Mouse (Mus musculus) left cerebral cortex, postnatal 36 days (tissue): ENCODE results near the gene Tapbp. TPM values are rescaled to one million over a fixed set of nuclear protein-coding genes. Genes with fewer than 3 reads are reported as not detected.

Experiments
- microRNA-seq: library from miRNA; unstranded; fragments of <30 nt; microRNA quantifications from one replicate; pipeline ENCODE4 v1.2.0, GENCODE M21; 2022
- total RNA-seq, 2 experiments: library from RNA; stranded (reverse); gene quantifications; 2 replicates each; pipeline ENCODE4 v1.2.3; 2021

The Tapbp gene
- total RNA-seq, 2 experiments from 2014 or later, result 35.0 to 38.3 TPM

Small RNAs within 50 kb of the gene (microRNA-seq; reads per million reads assigned to microRNA genes)
- gene Gm27740, result not detected

Other genes with a start within 250 kb of the Tapbp start
- 100 to 1,000 TPM; 102 to 150 TPM for gene Hnrnpm, start 229.0 kb upstream of the Tapbp start, total RNA-seq
- gene March2, start 197.2 kb upstream of the Tapbp start, total RNA-seq, result 10 to 100 TPM; 90.2 to 97.0 TPM
- 100 to 1,000 TPM; 328 to 372 TPM for gene Rab11b, start 155.4 kb upstream of the Tapbp start, total RNA-seq
- 1 to 10 TPM; 3.3 to 4.8 TPM for gene Angptl4, start 134.1 kb upstream of the Tapbp start, total RNA-seq
- 10 to 100 TPM; 27.0 to 44.8 TPM for gene Kank3, start 105.4 kb upstream of the Tapbp start, total RNA-seq
- gene Rps28, start 91.3 kb upstream of the Tapbp start, total RNA-seq, result 100 to 1,000 TPM; 651 to 708 TPM
- gene Ndufa7, start 91.3 kb upstream of the Tapbp start, total RNA-seq, result 100 to 1,000 TPM; 212 to 213 TPM
- gene Cd320, start 72.8 kb upstream of the Tapbp start, total RNA-seq, result 10 to 100 TPM; 24.8 to 27.5 TPM
- not detected for gene Gm7029, start 42.1 kb upstream of the Tapbp start, total RNA-seq
- 1 to 10 TPM; 2.4 to 3.1 TPM for gene Kifc1, start 25.2 kb upstream of the Tapbp start, total RNA-seq
- under 1 TPM; 0.70 to 0.96 TPM for gene Platr17, start 10.8 kb upstream of the Tapbp start, total RNA-seq
- gene Daxx, start 6.5 kb upstream of the Tapbp start, total RNA-seq, result 10 to 100 TPM; 29.9 to 32.9 TPM
- gene Zbtb22, start within 50 bp of the Tapbp start, total RNA-seq, result 10 to 100 TPM; 29.4 to 40.1 TPM
- gene Rgl2, start 13.6 kb downstream of the Tapbp start, total RNA-seq, result 10 to 100 TPM; 46.9 to 71.0 TPM
- gene Pfdn6, start 24.4 kb downstream of the Tapbp start, total RNA-seq, result 10 to 100 TPM; 96.1 to 98.3 TPM
- 10 to 100 TPM; 12.6 to 15.0 TPM for gene Wdr46, start 24.8 kb downstream of the Tapbp start, total RNA-seq
- gene B3galt4, start 35.6 kb downstream of the Tapbp start, total RNA-seq, result 1 to 10 TPM; 5.5 to 6.7 TPM
- 10 to 100 TPM; 84.5 to 87.0 TPM for gene Vps52, start 39.9 kb downstream of the Tapbp start, total RNA-seq
- gene Rps18, start 40.1 kb downstream of the Tapbp start, total RNA-seq, result 100 to 1,000 TPM; 291 to 302 TPM
- gene H2-K1, start 84.4 kb downstream of the Tapbp start, total RNA-seq, result 10 to 100 TPM; 17.2 to 19.3 TPM
- 10 to 100 TPM; 33.5 to 35.9 TPM for gene Ring1, start 108.8 kb downstream of the Tapbp start, total RNA-seq
- 10 to 100 TPM; 35.7 to 36.6 TPM for gene H2-Ke6, start 112.2 kb downstream of the Tapbp start, total RNA-seq
- gene Slc39a7, start 115.8 kb downstream of the Tapbp start, total RNA-seq, result 100 to 1,000 TPM; 101 to 105 TPM
- gene Rxrb, start 115.9 kb downstream of the Tapbp start, total RNA-seq, result 10 to 100 TPM; 81.9 to 87.8 TPM
- 10 to 100 TPM; 15.1 to 16.3 TPM for gene Col11a2, start 123.5 kb downstream of the Tapbp start, total RNA-seq
- under 1 TPM in 1 of 2 experiments, not detected in 1; 0.79 TPM for gene H2-Oa, start 176.4 kb downstream of the Tapbp start, total RNA-seq
- gene H2-DMa, start 203.6 kb downstream of the Tapbp start, total RNA-seq, result 10 to 100 TPM; 26.1 to 28.5 TPM
- gene Brd2, start 206.7 kb downstream of the Tapbp start, total RNA-seq, result 100 to 1,000 TPM; 183 to 189 TPM
- under 1 TPM; 0.59 to 0.93 TPM for gene H2-DMb2, start 227.4 kb downstream of the Tapbp start, total RNA-seq
- 1 to 10 TPM in 1 of 2 experiments, under 1 TPM in 1; 0.94 to 1.1 TPM for gene H2-DMb1, start 237.2 kb downstream of the Tapbp start, total RNA-seq